Mouse (Mus musculus) forebrain, embryonic 16.5 days (tissue): ENCODE data around the gene Aars. TPM values are rescaled to one million over a fixed set of nuclear protein-coding genes. Genes with fewer than 3 reads are reported as not detected.
"Not testable (repeated sequence)": the region's sequence is repeated elsewhere in the genome, so short reads cannot be mapped to it uniquely, and the experiment has no call there.

ENCODE experiments used
- ATAC-seq: fragments of 200-750 bp; cut with Nextera tagmentation; 2 replicates; pipeline ENCODE4 v1.8.0; 2017; ENCODE audit warnings: mild to moderate bottlenecking, moderate library complexity
- H3K27ac ChIP-seq: fragments of 300-500 bp; sonication (generic); 2 replicates; pipeline ENCODE4 v1.5.1; 2014; ENCODE audit warnings: low read length, control low read depth
- H3K27me3 ChIP-seq: fragments of 300-500 bp; sonication (generic); replicated peaks from 2 replicates; pipeline ENCODE4 v1.6.1; 2014; ENCODE audit warnings: low read length; ENCODE audit not compliant: control insufficient read depth, insufficient read depth
- H3K36me3 ChIP-seq: fragments of 300-500 bp; sonication (generic); 2 replicates; pipeline ENCODE4 v1.6.1; 2014; ENCODE audit not compliant: control insufficient read depth, insufficient read depth
- H3K4me1 ChIP-seq: fragments of 300-500 bp; sonication (generic); replicated peaks from 2 replicates; pipeline ENCODE4 v1.6.1; 2014; ENCODE audit warnings: low read length; ENCODE audit not compliant: control insufficient read depth, insufficient read depth
- H3K4me2 ChIP-seq: fragments of 300-500 bp; sonication (generic); 2 replicates; pipeline ENCODE4 v1.6.1; 2014; ENCODE audit warnings: mild to moderate bottlenecking, low read length, control low read depth
- H3K4me3 ChIP-seq: fragments of 300-500 bp; sonication (generic); replicated peaks from 2 replicates; pipeline ENCODE4 v1.5.1; 2014; ENCODE audit warnings: mild to moderate bottlenecking, low read length, control low read depth
- H3K9ac ChIP-seq: fragments of 300-500 bp; sonication (generic); replicated peaks from 2 replicates; pipeline ENCODE4 v1.6.1; 2014; ENCODE audit warnings: low read depth, low read length, control low read depth
- H3K9me3 ChIP-seq: fragments of 300-500 bp; sonication (generic); 2 replicates; pipeline ENCODE4 v1.6.1; 2016; ENCODE audit warnings: low read length; ENCODE audit not compliant: control insufficient read depth
- WGBS: fragments of 180-500 bp; shearing (Covaris S2); extraction: QIAGEN DNeasy Blood & Tissue Kit; methylation state at CpG from one replicate; pipeline ENCODE4 v1.1.7; 2014; 5-methylcytosine and 5-hydroxymethylcytosine counted together
- polyA plus RNA-seq: library from polyadenylated mRNA; unstranded; fragments of >200 nt; fragmentation: Nextera tagmentation; extraction: Ambion mirVana; gene quantifications from 2 replicates; pipeline ENCODE4 v1.2.1, GENCODE M21; 2015

Aars gene
- polyA plus RNA-seq, 1 experiment from 2014 or later = 80.1 TPM

GRCm38 (mm10) chr8:111062072-111062757, 29.3 kb downstream of the Aars start:
- Histone ChIP-seq H3K4me1 (peaks cover 20% of the 10 kb centered on the region), H3K36me3 (no peaks in the 10 kb centered on the region), H3K4me3 (peak overlapping the region; percentile 78), H3K27me3 (peaks cover 3% of the 10 kb centered on the region; the same call in 1 of the 2 replicates), H3K27ac (peak overlapping the region; percentile 90), H3K9me3 (no peaks in the 10 kb centered on the region), H3K4me2 (peak overlapping the region; percentile 79), H3K9ac (peak overlapping the region; percentile 80)
- WGBS = under 1% methylated on average over 27 of the region's 27 CpGs
- peak; percentile 91 for ATAC-seq

DNA sequence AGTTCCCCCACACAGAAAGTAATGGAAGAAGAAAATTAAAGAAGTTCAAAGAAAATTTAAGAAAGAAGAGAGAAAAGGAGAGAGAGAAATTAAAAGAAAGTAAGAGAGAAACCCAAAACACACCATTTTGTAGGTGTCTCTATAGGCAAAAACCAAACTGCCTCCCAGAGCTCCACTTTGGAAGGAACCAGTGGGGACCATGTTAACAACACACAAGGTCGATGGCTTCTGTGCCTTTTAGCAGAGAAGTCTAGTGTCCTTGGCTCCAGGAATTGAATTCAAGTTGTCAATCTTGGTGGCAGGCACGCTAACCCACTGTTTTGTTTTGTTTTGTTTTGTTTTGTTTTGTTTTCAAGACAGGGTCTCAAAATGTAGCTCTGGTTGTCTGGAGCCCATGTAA, 29.9 kb downstream of the Aars start:
- Histone ChIP-seq H3K27me3 (peaks cover 3% of the 10 kb centered on the region; the same call in 1 of the 2 replicates), H3K27ac (no peak overlapping the region; the same call in 1 of the 2 replicates), H3K9me3 (no peaks in the 10 kb centered on the region), H3K4me2 (peak overlapping the region; percentile 35), H3K9ac (no peak overlapping the region), H3K4me1 (peaks cover 13% of the 10 kb centered on the region), H3K4me3 (no peak overlapping the region), H3K36me3 (no peaks in the 10 kb centered on the region)
- ATAC-seq = no peak
- WGBS = 35% methylated on average over 2 of the region's 2 CpGs

DNA sequence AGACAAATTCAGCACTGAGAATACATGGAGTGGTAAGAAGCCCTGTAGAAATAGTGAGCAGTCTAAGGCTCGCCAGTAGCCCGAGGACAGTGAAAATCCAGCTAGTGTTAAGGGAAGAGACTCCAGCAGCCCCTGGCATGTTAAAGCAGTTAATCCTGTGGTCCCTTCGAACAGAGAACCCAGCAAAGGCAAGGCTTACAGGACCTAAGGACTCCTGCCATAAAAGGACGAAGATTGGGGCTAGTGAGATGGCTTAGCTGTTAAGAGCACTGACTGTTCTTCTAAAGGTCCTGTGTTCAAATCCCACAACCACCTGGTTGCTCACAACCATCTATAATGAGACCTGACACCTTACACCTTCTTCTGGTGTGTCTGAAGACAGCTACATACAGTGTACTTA, 33.4 kb downstream of the Aars start:
- Histone ChIP-seq H3K9ac (no peak overlapping the region), H3K4me2 (no peak overlapping the region), H3K4me1 (peaks cover 6% of the 10 kb centered on the region), H3K4me3 (no peak overlapping the region), H3K9me3 (no peaks in the 10 kb centered on the region), H3K27me3 (peaks cover 3% of the 10 kb centered on the region; the same call in 1 of the 2 replicates), H3K36me3 (no peaks in the 10 kb centered on the region), H3K27ac (no peak overlapping the region)
- ATAC-seq = no peak
- 67% methylated on average over 4 of the region's 4 CpGs for WGBS

DNA sequence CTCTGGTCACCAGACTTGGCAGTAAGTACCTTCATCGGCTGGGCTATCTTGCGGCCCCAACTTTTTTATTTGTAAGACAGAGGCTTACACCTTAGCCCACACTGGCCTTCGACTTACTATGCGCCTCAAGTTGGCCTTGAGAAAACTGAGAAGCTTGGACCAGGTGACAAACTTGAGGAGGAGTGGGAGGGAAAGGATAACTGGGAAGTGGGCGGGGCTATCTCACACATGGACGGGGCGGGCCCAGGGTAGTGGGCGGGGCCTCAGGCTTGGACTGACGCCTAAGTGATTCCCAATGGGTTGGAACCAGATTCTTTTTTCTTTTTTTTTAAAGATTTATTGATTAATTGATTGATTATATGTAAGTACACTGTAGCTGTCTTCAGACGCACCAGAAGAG, 34.5 kb downstream of the Aars start:
- ATAC-seq = no peak
- 32% methylated on average over 10 of the region's 10 CpGs for WGBS
- no peaks in the 10 kb centered on the region for H3K36me3 ChIP-seq
- H3K27me3 ChIP-seq = peaks cover 3% of the 10 kb centered on the region; the same call in 1 of the 2 replicates
- H3K4me2 ChIP-seq = no peak overlapping the region
- 0 out of 2 replicates have a peak, but pooled peaks cover 3% of the 10 kb centered on the region for H3K4me1 ChIP-seq
- H3K27ac ChIP-seq = no peak overlapping the region
- no peak overlapping the region for H3K9ac ChIP-seq
- H3K4me3 ChIP-seq = no peak overlapping the region
- H3K9me3 ChIP-seq = no peaks in the 10 kb centered on the region

- not testable (repeated sequence) for H3K4me2 ChIP-seq, H3K27me3 ChIP-seq, H3K27ac ChIP-seq, H3K4me3 ChIP-seq, ATAC-seq, H3K9ac ChIP-seq, H3K36me3 ChIP-seq, H3K9me3 ChIP-seq, H3K4me1 ChIP-seq
- 96% methylated on average over 9 of the region's 9 CpGs for WGBS
Measured at GRCm38 (mm10) chr8:111068660-111069059, 35.7 kb downstream of the Aars start.

DNA sequence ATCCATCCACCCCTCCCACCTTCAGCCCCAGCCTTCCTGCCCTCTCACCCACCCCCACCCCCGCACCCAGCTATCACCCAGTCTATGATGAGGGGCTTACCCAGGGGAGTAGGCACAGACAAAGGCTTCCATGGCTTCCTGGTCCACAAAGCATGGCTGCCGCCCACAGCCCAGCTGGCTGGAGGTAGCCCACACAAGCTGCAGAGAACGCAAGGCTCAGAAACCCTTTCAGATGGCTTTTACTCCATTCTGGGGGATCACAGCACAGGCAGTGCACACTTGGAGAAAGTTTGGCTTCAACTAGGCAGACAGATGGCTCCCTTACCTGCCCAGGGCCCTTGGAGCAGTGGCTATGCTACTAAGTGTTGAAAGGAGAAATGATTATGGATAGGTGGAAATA, 43.0 kb downstream of the Aars start:
- no peak overlapping the region for H3K9ac ChIP-seq
- 70% methylated on average over 3 of the region's 3 CpGs for WGBS
- no peaks in the 10 kb centered on the region for H3K9me3 ChIP-seq

DNA sequence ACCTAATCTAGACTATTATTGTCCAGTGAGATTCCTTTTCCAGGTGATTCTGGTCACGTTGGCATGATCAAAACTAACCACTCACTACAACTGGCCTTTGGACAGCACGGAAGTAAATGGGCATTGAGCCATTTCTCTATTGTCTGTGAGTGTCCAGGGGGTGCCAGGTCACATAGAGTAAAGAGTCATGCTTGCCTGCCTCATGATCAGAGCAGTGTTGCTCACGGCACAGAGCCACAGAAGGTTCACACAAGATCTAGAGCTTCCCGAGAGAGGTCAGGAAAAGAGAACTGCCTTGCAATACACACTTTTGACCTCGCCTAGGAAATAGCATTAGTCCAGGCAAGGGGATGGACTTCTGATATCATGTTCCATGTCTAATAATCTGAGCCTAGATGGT, 46.5 kb downstream of the Aars start:
- H3K27ac ChIP-seq = no peak overlapping the region
- 68% methylated on average over 5 of the region's 5 CpGs for WGBS

More for the DNA sequence above, 43.0 kb downstream of the Aars start:
- no peaks in the 10 kb centered on the region for H3K36me3 ChIP-seq
- H3K4me2 ChIP-seq = no peak overlapping the region
- H3K27ac ChIP-seq = no peak overlapping the region
- no peak for ATAC-seq
- no peaks in the 10 kb centered on the region for H3K4me1 ChIP-seq
- H3K4me3 ChIP-seq = no peak overlapping the region
- H3K27me3 ChIP-seq = no peaks in the 10 kb centered on the region

DNA sequence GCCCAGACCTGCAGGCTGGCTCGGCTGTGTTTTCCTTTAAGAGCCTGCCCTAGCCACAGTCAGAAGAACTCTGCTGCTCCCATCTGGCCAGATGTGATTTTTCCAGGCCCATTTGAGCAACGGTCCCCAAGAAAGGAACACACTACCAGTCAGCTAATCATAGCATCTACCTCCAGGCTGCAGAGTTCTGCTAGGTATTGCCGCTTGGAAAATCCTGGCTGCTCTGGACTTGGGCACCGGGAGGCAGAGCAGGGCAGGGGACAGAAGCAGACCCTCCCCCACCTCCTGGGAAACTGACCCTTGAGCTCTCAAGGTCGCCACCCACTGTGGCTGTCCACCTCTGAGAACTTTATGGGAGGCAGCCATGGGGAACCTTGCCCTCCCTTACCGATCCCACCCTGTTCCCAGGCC, 46.9 kb downstream of the Aars start:
- H3K27me3 ChIP-seq = no peaks in the 10 kb centered on the region
- no peaks in the 10 kb centered on the region for H3K9me3 ChIP-seq
- H3K9ac ChIP-seq = no peak overlapping the region; the same call in 1 of the 2 replicates
- H3K27ac ChIP-seq = no peak overlapping the region
- no peaks in the 10 kb centered on the region for H3K4me1 ChIP-seq
- 40% methylated on average over 6 of the region's 6 CpGs for WGBS
- ATAC-seq = no peak
- H3K4me2 ChIP-seq = no peak overlapping the region
- H3K4me3 ChIP-seq = no peak overlapping the region
- H3K36me3 ChIP-seq = no peaks in the 10 kb centered on the region

More for the DNA sequence above, 46.5 kb downstream of the Aars start:
- Histone ChIP-seq H3K4me1 (no peaks in the 10 kb centered on the region), H3K36me3 (no peaks in the 10 kb centered on the region), H3K4me2 (no peak overlapping the region), H3K27me3 (no peaks in the 10 kb centered on the region), H3K4me3 (no peak overlapping the region), H3K9ac (no peak overlapping the region), H3K9me3 (no peaks in the 10 kb centered on the region)
- ATAC-seq = no peak

GRCm38 (mm10) chr8:111081580-111082258, 48.8 kb downstream of the Aars start:
- no peak for ATAC-seq
- Histone ChIP-seq H3K4me3 (no peak overlapping the region), H3K36me3 (no peaks in the 10 kb centered on the region), H3K4me1 (no peaks in the 10 kb centered on the region), H3K4me2 (no peak overlapping the region), H3K27ac (no peak overlapping the region), H3K9me3 (no peaks in the 10 kb centered on the region), H3K9ac (no peak overlapping the region), H3K27me3 (no peaks in the 10 kb centered on the region)
- WGBS = 38% methylated on average over 12 of the region's 12 CpGs
